Mouse (Mus musculus): ENCODE data around the gene Sh3bp5.

GRCm38 (mm10) chr14:31335765-31336164 lies 100.1 kb downstream of the Sh3bp5 start:
- TF ChIP-seq CTCF (IDR thresholded peaks at IDR 0.05) (no peak), EP300 (IDR thresholded peaks at IDR 0.05) (no peak)
